Mouse (Mus musculus): ENCODE data around the gene Gm49396.

GRCm38 (mm10) chr7:30566033-30566432 is 2.9 kb downstream of the Gm49396 start:
- TF ChIP-seq CTCF (IDR thresholded peaks at IDR 0.05) (no peak), EP300 (IDR thresholded peaks at IDR 0.05) (no peak)
